Mouse (Mus musculus) limb, embryonic 13.5 days (tissue): ENCODE data around the gene Man1b1. TPM values are rescaled to one million over a fixed set of nuclear protein-coding genes. Genes with fewer than 3 reads are reported as not detected.

Experiments used
- ATAC-seq: fragments of 200-750 bp; cut with Nextera tagmentation; 2 replicates; pipeline ENCODE4 v1.8.0; 2017; ENCODE audit warnings: low read depth, moderate number of reproducible peaks, moderate TSS enrichment; ENCODE audit not compliant: low FRiP score
- H3K27ac ChIP-seq: fragments of 300-500 bp; sonication (generic); 2 replicates; pipeline ENCODE4 v1.5.1; 2015; ENCODE audit warnings: inconsistent platforms, mild to moderate bottlenecking, moderate library complexity
- H3K27me3 ChIP-seq: fragments of 300-500 bp; sonication (generic); 2 replicates; pipeline ENCODE4 v1.6.1; 2015; ENCODE audit warnings: mild to moderate bottlenecking, inconsistent platforms
- H3K36me3 ChIP-seq: fragments of 300-500 bp; sonication (generic); 2 replicates; pipeline ENCODE4 v1.6.1; 2015; ENCODE audit warnings: inconsistent platforms, mild to moderate bottlenecking, moderate library complexity
- H3K4me1 ChIP-seq: fragments of 300-500 bp; sonication (generic); 2 replicates; pipeline ENCODE4 v1.6.1; 2015; ENCODE audit warnings: inconsistent platforms
- H3K4me2 ChIP-seq: fragments of 300-500 bp; sonication (generic); replicated peaks from 2 replicates; pipeline ENCODE4 v1.6.1; 2015; ENCODE audit warnings: inconsistent platforms, mild to moderate bottlenecking, moderate library complexity
- H3K4me3 ChIP-seq: fragments of 300-500 bp; sonication (generic); 2 replicates; pipeline ENCODE4 v1.5.1; 2015; ENCODE audit warnings: moderate library complexity, mild to moderate bottlenecking, inconsistent platforms
- H3K9ac ChIP-seq: fragments of 300-500 bp; sonication (generic); 2 replicates; pipeline ENCODE4 v1.6.1; 2015; ENCODE audit warnings: mild to moderate bottlenecking, inconsistent platforms
- H3K9me3 ChIP-seq: fragments of 300-500 bp; sonication (generic); 2 replicates; pipeline ENCODE4 v1.6.1; 2016; ENCODE audit warnings: inconsistent platforms
- WGBS: fragments of 180-500 bp; shearing (Covaris S2); methylation state at CpG from one replicate; pipeline ENCODE4 v1.1.7; 2015; 5-methylcytosine and 5-hydroxymethylcytosine counted together
- polyA plus RNA-seq: library from polyadenylated mRNA; unstranded; fragments of >200 nt; fragmentation: Nextera tagmentation; extraction: Ambion mirVana; gene quantifications from 2 replicates; pipeline ENCODE4 v1.2.1, GENCODE M21; 2015

Man1b1 gene
- polyA plus RNA-seq = 54.5 and 60.2 TPM in 2 replicates

DNA sequence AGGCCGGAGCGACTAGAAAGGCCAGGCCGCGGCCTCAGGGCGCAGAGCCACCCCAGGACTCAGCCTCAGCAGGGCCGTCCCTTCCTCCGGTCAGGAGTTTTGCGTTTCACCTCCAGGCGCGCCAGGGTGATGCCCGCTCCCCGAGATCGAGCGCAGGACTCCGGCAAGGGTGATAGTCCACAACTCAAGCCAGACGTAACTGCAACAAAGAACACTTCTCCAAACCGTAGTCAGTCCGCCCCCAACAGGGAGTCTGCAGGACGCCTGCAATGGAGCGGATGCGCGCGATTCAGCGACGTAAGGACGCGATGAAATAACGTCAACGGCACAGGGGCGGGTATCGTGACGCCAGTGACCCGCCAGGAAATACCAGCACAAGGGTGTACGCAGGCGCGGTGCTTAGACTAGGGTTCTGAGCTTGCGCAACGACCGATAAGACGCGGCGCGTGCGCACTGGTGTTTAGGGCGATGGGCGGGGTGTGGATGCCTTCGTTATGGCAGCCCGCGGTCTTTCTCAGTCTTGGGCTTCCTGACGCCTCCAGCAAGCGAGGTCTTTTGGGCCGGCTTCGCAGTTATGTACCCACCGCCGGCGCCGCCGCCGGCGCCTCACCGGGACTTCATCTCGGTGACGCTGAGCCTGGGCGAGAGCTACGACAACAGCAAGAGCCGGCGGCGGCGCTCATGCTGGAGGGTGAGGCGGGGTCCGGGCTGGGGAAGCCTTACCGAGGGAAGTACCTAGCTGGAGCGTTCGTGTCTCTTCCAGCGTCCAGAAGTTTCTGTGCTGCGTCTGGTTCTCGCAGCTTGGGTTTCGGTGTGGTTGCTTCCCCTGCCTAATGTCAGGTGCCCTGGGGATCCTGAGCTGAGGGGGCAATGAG, at the start of gene Man1b1:
Gene Man1b1, plus strand, starts transcription at position 53 of the 875 bp plus-strand sequence.
- peak within 1 kb of the TSS; percentile 88 for H3K27ac ChIP-seq
- peak within 1 kb of the TSS; percentile 92 for H3K4me3 ChIP-seq
- peaks cover 39% of the 10 kb centered on the region for H3K36me3 ChIP-seq
- no peaks in the 10 kb centered on the region for H3K27me3 ChIP-seq
- H3K9ac ChIP-seq = peak within 1 kb of the TSS; percentile 91
- H3K4me1 ChIP-seq = peaks cover 20% of the 10 kb centered on the region
- H3K4me2 ChIP-seq = peak within 1 kb of the TSS; percentile 98
- WGBS = under 1% methylated on average over 78 of the region's 78 CpGs
- ATAC-seq = peak; percentile 98
- no peaks in the 10 kb centered on the region for H3K9me3 ChIP-seq

DNA sequence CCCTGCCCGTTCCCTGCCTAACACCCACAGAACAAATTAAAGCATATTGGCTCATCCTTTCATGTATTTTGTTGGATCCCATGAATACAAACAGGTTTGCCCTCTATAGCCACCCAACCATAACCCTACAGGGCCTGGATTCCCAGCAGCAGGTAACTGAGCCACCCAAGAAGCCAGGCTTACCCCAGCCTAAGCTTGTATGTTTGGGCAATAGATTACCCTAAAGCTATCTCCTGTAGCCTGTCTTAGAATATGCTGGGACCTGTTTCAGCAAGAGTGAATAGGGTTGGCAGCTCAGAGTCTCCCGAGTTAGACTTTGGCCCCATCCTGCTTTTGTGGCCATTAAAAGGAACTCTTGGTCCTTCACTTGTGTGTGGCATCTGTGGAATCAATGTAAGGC, 46.6 kb upstream of the Man1b1 start:
- H3K4me2 ChIP-seq = no peak overlapping the region
- peaks cover 47% of the 10 kb centered on the region for H3K27me3 ChIP-seq
- no peak overlapping the region for H3K4me3 ChIP-seq
- WGBS = 89% methylated on average over 2 of the region's 2 CpGs
- H3K9ac ChIP-seq = no peak overlapping the region
- H3K27ac ChIP-seq = no peak overlapping the region
- peaks cover 58% of the 10 kb centered on the region for H3K36me3 ChIP-seq
- no peaks in the 10 kb centered on the region for H3K9me3 ChIP-seq
- no peak for ATAC-seq
- peaks cover 10% of the 10 kb centered on the region; the same call in 1 of the 2 replicates for H3K4me1 ChIP-seq

GRCm38 (mm10) chr2:25286314-25286713, 45.8 kb upstream of the Man1b1 start:
- H3K36me3 ChIP-seq = peaks cover 50% of the 10 kb centered on the region
- 72% methylated on average over 1 of the region's 1 CpGs for WGBS
- H3K4me2 ChIP-seq = no peak overlapping the region
- H3K4me1 ChIP-seq = peaks cover 16% of the 10 kb centered on the region; the same call in 1 of the 2 replicates
- H3K9ac ChIP-seq = no peak overlapping the region
- H3K27me3 ChIP-seq = peaks cover 55% of the 10 kb centered on the region
- H3K9me3 ChIP-seq = no peaks in the 10 kb centered on the region
- no peak overlapping the region for H3K4me3 ChIP-seq
- H3K27ac ChIP-seq = no peak overlapping the region
- ATAC-seq = no peak

- Histone ChIP-seq H3K4me3 (no peak overlapping the region), H3K4me1 (peaks cover 18% of the 10 kb centered on the region), H3K9ac (no peak overlapping the region), H3K27ac (no peak overlapping the region), H3K27me3 (peaks cover 62% of the 10 kb centered on the region), H3K4me2 (no peak overlapping the region), H3K36me3 (peaks cover 45% of the 10 kb centered on the region), H3K9me3 (no peaks in the 10 kb centered on the region)
- ATAC-seq = no peak
- WGBS = 51% methylated on average over 7 of the region's 7 CpGs
Measured at GRCm38 (mm10) chr2:25286837-25287636, 45.1 kb upstream of the Man1b1 start.

DNA sequence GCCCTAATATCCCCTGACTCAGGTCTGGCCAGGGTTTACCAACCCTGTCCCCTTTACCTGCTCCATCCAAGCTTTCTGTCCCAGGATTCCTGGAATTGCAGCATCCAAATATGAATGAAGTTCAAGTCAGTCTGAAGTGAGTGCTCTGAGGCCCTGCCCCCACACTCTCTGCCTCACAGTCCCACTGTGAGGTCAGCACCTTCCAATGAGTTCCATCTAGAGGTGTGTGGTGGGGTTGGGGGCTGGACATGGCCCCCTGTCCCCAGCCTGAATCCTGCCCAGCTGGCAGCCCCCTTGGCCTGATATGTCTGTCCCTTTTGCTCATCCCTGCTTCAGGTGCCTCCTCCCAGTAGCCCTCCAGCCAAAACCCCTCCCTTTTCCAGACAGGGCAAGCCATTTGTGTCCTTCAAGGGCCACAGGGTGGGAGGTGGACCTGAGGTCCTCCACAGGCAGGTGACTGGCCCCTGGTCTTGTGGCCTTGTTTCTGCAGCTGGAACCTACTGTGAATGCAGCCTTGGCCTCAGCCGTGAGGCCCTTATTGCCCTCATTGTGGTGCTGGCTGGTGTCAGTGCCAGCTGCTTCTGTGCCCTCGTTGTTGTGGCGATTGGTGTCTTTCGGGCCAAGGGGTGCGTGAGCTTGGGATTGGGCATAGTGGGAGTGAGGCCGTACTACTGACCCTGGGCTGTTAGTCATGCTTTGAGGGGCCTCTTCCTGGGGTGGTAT, 44.0 kb upstream of the Man1b1 start, which contains the start of gene Tmem210:
Gene Tmem210, plus strand, starts transcription at position 219 of the 723 bp plus-strand sequence.
- no peak within 1 kb of the TSS for H3K4me2 ChIP-seq
- peaks cover 35% of the 10 kb centered on the region for H3K36me3 ChIP-seq
- WGBS = 88% methylated on average over 6 of the region's 6 CpGs
- no peaks in the 10 kb centered on the region for H3K9me3 ChIP-seq
- no peak within 1 kb of the TSS for H3K9ac ChIP-seq
- peaks cover 73% of the 10 kb centered on the region for H3K27me3 ChIP-seq
- H3K4me1 ChIP-seq = peaks cover 24% of the 10 kb centered on the region
- no peak within 1 kb of the TSS for H3K27ac ChIP-seq
- no peak within 1 kb of the TSS for H3K4me3 ChIP-seq
- ATAC-seq = no peak

DNA sequence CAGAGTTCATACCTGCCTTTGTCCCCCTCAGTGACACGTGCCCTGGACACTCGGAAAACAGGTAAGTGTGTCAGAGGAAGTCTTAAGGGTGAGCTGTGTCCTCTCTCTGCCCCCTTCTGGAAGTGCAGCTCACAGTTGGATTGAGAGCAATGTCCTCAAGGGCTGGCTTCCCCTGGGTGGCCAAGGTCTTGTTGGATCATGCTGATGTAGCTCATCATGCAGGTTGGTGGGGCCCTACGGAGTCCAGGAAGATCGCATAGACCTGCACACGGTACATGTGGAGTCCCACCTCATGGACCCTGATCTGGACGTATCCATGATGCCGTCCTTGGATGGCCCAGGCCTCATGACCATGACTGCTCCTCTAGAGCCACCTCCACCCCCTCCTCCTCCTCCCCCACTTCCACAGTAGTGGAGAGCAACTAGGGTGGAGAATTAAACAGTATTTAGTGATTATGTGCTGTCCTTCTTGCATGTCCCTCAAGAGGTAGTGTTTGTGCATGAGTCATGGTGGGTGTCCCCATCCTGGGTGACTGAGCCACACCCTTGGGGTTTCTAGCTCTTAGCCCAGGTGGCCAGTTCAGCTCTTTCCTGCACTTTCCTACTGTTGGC, 43.3 kb upstream of the Man1b1 start:
- Histone ChIP-seq H3K4me2 (no peak overlapping the region), H3K36me3 (peaks cover 27% of the 10 kb centered on the region), H3K27me3 (peaks cover 80% of the 10 kb centered on the region), H3K4me3 (no peak overlapping the region), H3K9ac (no peak overlapping the region), H3K4me1 (peaks cover 24% of the 10 kb centered on the region), H3K9me3 (no peaks in the 10 kb centered on the region), H3K27ac (no peak overlapping the region)
- ATAC-seq = no peak
- 84% methylated on average over 7 of the region's 7 CpGs for WGBS

- H3K4me1 ChIP-seq = peaks cover 24% of the 10 kb centered on the region
- H3K4me3 ChIP-seq = peak within 1 kb of the TSS; percentile 24
- H3K36me3 ChIP-seq = peaks cover 19% of the 10 kb centered on the region
- 11% methylated on average over 11 of the region's 11 CpGs for WGBS
- no peak for ATAC-seq
- peak within 1 kb of the TSS; percentile 47 for H3K4me2 ChIP-seq
- H3K27ac ChIP-seq = no peak within 1 kb of the TSS
- H3K9me3 ChIP-seq = no peaks in the 10 kb centered on the region
- no peak within 1 kb of the TSS for H3K9ac ChIP-seq
- H3K27me3 ChIP-seq = peaks cover 88% of the 10 kb centered on the region
Measured at GRCm38 (mm10) chr2:25289651-25290050, 42.5 kb upstream of the Man1b1 start, which contains the start of gene Lrrc26. Gene Lrrc26 (plus strand): TSS chr2:25289915.

- Histone ChIP-seq H3K9me3 (no peaks in the 10 kb centered on the region), H3K36me3 (peaks cover 13% of the 10 kb centered on the region), H3K27ac (no peak overlapping the region), H3K9ac (no peak overlapping the region), H3K4me3 (peak overlapping the region; percentile 24), H3K4me2 (peak overlapping the region; percentile 47), H3K4me1 (peaks cover 24% of the 10 kb centered on the region), H3K27me3 (peaks cover 95% of the 10 kb centered on the region)
- 2% methylated on average over 54 of the region's 54 CpGs for WGBS
- ATAC-seq = no peak
Measured at GRCm38 (mm10) chr2:25290101-25290815, 41.9 kb upstream of the Man1b1 start.

- Histone ChIP-seq H3K4me3 (peak overlapping the region; percentile 24), H3K27ac (no peak overlapping the region), H3K9me3 (no peaks in the 10 kb centered on the region), H3K4me2 (peak overlapping the region; percentile 47), H3K36me3 (peaks cover 8% of the 10 kb centered on the region), H3K9ac (no peak overlapping the region), H3K27me3 (peaks cover 100% of the 10 kb centered on the region), H3K4me1 (peaks cover 24% of the 10 kb centered on the region)
- 1% methylated on average over 18 of the region's 18 CpGs for WGBS
- no peak for ATAC-seq
Measured at GRCm38 (mm10) chr2:25290816-25291130, 41.4 kb upstream of the Man1b1 start.

DNA sequence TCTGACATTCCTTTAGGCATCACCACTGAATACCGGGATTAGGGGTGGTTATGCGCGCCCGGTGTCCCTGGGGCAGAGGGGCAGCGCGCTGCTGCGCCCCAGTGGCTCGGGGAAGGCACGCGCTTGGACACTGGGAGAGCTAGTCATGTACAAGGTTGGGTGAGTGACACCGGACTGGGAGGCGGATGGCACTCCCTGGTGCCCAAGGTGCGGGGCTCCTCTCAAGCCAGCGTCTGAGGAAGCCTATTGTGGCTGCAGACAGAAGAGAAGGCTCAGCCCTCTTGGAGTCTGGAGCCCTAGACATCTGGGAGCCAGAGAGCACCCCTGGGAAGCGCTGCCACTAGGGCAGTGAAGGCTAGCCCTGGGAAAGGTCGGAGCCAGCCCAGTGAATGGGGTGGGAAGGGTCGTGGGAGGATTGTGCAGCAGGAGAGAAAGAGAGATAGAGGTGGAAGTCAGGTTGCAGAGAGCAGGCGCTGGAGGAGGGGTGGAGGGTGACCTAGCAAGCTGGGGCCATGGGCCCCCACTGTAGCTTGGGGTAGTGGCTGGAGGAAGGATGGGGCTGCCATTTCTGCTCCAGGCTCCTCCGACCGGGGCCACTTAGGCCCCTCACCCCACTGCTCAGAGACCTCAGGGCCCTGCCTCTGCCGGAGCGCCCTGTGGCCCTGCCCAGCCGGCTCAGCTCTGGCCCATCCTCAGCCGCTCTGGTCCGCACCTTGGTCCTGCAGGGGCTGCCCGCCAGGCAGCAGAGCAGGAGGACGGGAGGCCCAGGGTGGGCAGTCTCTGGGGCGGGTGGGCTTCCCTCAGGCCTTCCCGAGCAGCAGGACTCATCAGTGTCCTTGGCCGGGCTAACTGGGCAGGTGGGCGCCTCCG, 40.7 kb upstream of the Man1b1 start:
- no peak overlapping the region for H3K9ac ChIP-seq
- H3K27me3 ChIP-seq = peaks cover 100% of the 10 kb centered on the region
- ATAC-seq = no peak
- peak overlapping the region; percentile 33 for H3K4me3 ChIP-seq
- peak overlapping the region; percentile 59 for H3K4me2 ChIP-seq
- H3K4me1 ChIP-seq = peaks cover 24% of the 10 kb centered on the region
- H3K36me3 ChIP-seq = peaks cover 1% of the 10 kb centered on the region
- no peak overlapping the region for H3K27ac ChIP-seq
- WGBS = 7% methylated on average over 32 of the region's 32 CpGs
- no peaks in the 10 kb centered on the region for H3K9me3 ChIP-seq
